Mouse (Mus musculus) hindbrain, embryonic 10.5 days (tissue): ENCODE measurements around the gene Med29. TPM values are rescaled to one million over a fixed set of nuclear protein-coding genes. Genes with fewer than 3 reads are reported as not detected.

Experiments
- DNase-seq: peaks from one replicate; pipeline ENCODE4 v3.0.0-alpha.2; 2017; ENCODE audit warnings: low spot score
- H3K27ac ChIP-seq: fragments of 300-500 bp; sonication (generic); 2 replicates; pipeline ENCODE4 v1.5.1; 2016; ENCODE audit warnings: mild to moderate bottlenecking, moderate library complexity
- H3K27me3 ChIP-seq: fragments of 300-500 bp; sonication (generic); 2 replicates; pipeline ENCODE4 v1.6.1; 2016; ENCODE audit warnings: mild to moderate bottlenecking; ENCODE audit not compliant: poor library complexity, insufficient read depth, severe bottlenecking
- H3K36me3 ChIP-seq: fragments of 300-500 bp; sonication (generic); 2 replicates; pipeline ENCODE4 v1.6.1; 2016; ENCODE audit warnings: mild to moderate bottlenecking, moderate library complexity
- H3K4me1 ChIP-seq: fragments of 300-500 bp; sonication (generic); replicated peaks from 2 replicates; pipeline ENCODE4 v1.6.1; 2016; ENCODE audit warnings: mild to moderate bottlenecking
- H3K4me3 ChIP-seq: fragments of 300-500 bp; sonication (generic); 2 replicates; pipeline ENCODE4 v1.5.1; 2016; ENCODE audit warnings: mild to moderate bottlenecking, moderate library complexity
- H3K9me3 ChIP-seq: fragments of 300-500 bp; sonication (generic); 2 replicates; pipeline ENCODE4 v1.6.1; 2016; ENCODE audit warnings: mild to moderate bottlenecking, moderate library complexity
- WGBS: fragments of 180-500 bp; shearing (Covaris S2); methylation state at CpG from one replicate; pipeline ENCODE4 v1.1.7; 2016; 5-methylcytosine and 5-hydroxymethylcytosine counted together
- polyA plus RNA-seq: library from polyadenylated mRNA; unstranded; fragments of >200 nt; fragmentation: Nextera tagmentation; extraction: Ambion mirVana; gene quantifications from 2 replicates; pipeline ENCODE4 v1.2.1, GENCODE M21; 2016

Med29 gene
- polyA plus RNA-seq, 1 experiment from 2014 or later, result 65.0 TPM

DNA sequence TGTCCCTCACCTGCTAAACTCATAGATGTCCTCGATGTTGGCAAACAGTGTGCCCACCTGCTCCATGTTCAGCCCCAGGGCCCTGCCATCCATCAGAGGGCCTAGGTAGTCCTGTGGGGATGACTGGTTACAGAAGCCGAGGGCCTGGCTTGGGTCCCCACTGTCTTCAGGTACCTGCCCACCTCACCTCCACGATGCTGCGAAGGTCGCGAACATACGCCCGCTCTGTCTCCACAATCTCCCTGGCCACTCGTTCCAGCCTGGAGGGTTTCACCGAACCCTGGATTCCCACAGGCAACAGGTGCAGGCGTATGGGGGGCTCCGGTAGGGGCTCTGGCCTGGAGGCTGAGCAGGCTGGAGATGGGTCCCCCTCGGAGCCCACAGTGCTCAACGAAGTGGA lies 22.5 kb downstream of the Med29 start:
- H3K36me3 ChIP-seq, result peaks cover 55% of the 10 kb centered on the region
- H3K27me3 ChIP-seq, result no peaks in the 10 kb centered on the region
- H3K9me3 ChIP-seq, result no peaks in the 10 kb centered on the region
- H3K4me3 ChIP-seq, result peak overlapping the region; percentile 74
- peak overlapping the region; percentile 95; the same call in 1 of the 2 replicates for H3K27ac ChIP-seq
- peaks cover 50% of the 10 kb centered on the region for H3K4me1 ChIP-seq
- no peak for DNase-seq
- 94% methylated on average over 14 of the region's 14 CpGs for WGBS

DNA sequence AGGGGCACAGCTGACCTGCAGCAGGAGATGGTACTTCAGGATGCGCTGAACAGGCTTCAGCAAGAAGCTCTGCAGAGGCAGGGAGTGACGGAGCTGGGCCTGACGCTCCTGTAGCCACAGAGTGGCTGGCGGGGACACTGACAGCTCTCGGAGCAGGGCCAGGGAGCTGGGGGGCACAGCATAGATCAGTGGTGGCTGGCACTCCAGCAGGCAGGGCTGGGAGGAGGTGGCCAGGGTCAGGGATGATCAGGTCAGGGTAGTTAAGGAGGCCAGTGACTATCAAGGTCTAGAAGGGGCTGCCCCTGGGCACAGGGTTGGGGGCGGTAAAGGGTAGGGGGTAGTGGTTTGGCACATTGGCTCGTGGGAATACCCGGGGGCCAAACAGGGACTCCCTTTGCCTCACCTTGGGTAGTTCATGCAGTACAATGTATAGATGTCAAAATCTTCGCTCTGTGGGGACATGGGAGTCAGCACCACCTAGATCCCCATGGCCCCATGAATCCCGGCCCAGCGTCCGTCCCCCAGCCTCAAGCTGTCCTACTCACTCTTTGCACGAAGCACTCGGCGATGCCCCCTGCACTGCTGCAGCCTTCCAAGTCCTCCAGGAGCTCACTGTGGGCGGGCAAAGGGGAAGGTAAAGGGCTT lies 24.1 kb downstream of the Med29 start:
- Histone ChIP-seq H3K36me3 (peaks cover 71% of the 10 kb centered on the region), H3K4me1 (peaks cover 37% of the 10 kb centered on the region), H3K4me3 (peak overlapping the region; percentile 27; the same call in 1 of the 2 replicates), H3K27me3 (no peaks in the 10 kb centered on the region), H3K27ac (peak overlapping the region; percentile 12; the same call in 1 of the 2 replicates), H3K9me3 (no peaks in the 10 kb centered on the region)
- DNase-seq, result no peak
- 93% methylated on average over 16 of the region's 16 CpGs for WGBS

DNA sequence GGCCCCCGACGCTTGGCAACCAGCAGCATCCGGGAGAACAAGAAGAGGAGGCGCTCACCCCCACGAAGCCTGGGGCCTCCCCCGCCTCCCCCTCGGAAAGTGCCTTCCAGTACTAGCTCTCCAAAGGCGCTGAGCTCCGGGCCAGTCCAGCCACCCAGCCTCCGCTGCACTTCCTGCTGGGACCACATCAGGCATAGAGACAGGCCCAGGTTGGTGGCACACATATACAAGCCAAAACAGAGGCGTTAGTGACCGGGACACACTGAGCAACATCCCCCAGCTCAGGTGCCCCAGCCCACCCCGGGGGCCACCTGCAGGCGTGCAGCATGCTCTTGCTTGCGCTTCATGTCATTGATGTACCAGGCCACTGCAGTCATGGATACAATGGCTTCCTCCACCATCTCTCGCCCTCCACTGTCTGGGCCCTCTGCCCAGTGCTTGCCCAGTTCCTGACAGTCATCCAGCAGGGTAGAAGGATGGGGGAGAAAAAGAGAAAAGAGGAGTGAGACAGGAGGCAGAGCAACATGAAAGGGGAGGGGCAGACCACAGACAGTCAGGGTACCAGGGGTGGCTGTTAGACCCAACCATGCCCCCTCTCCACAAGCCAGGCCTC lies 24.7 kb downstream of the Med29 start:
- Histone ChIP-seq H3K4me1 (peaks cover 37% of the 10 kb centered on the region), H3K4me3 (peak overlapping the region; percentile 16; the same call in 1 of the 2 replicates), H3K36me3 (peaks cover 77% of the 10 kb centered on the region), H3K9me3 (no peaks in the 10 kb centered on the region), H3K27ac (no peak overlapping the region), H3K27me3 (no peaks in the 10 kb centered on the region)
- no peak for DNase-seq
- WGBS, result 91% methylated on average over 16 of the region's 16 CpGs

DNA sequence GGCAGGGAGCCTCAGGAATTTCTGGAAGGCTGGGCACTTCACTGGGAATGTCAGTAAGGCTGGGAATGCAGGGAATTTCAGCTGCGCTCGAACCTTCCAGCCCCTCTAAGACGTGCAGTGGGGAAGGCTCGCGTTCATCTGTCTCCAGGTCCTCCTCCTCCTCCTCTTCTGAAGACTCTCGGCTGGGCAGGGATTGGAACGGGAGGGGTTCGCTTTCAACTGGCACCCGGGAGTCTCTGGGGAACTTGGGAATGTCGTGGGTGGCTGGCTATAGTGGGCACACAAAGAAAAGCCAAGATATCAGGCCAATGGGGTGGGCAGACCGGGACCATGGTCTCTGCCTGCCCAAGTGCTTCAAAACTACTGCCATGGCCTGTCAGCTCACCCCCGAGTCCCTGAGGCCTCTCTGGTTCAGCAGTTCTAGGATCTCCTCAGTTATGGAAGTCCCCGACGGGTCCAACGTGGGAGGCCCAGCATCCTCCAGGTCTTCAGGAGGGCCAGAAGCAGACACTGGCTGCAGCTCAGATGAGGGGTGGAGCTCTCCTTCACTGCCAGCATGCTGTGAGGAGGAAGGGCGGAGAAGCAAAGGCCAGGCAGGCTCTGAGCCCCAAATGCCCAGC lies 30.0 kb downstream of the Med29 start:
- 87% methylated on average over 16 of the region's 16 CpGs for WGBS
- Histone ChIP-seq H3K36me3 (peaks cover 91% of the 10 kb centered on the region), H3K9me3 (peaks cover 5% of the 10 kb centered on the region; the same call in 1 of the 2 replicates), H3K4me3 (no peak overlapping the region), H3K27me3 (no peaks in the 10 kb centered on the region), H3K27ac (no peak overlapping the region), H3K4me1 (peaks cover 10% of the 10 kb centered on the region)
- DNase-seq, result no peak

DNA sequence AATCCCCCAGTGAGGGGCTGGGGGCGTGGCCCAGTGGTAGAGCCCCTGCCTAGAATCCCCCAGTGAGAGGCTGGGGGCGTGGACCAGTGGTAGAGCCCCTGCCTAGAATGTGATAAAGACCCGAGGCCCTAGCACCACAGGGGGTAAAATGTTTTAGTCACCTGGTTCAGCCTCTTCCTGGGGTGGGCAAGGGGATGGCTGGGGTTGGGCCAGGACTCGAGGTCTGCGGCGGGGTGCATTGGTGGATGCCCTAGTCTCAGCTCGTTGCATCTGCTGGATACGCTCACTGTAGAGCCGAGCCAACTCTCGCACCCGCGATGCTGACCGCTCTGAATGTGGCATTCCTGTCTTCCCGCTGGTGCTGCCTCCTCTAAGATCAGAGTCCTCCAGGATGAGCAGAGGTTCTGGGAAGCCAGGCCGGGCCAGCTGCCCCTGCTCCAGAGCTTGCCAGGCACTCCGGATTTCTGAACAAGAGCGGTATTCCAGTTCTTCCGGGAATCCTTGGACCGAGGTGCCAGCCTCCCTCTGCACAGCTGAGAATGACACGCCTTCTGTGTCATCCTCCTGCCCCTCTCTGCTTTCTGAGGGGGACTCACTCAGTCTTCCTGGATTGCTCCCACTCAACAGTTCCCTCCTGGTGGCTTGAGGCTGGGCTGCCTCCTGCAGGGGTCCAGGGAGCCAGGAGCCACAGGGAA lies 30.7 kb downstream of the Med29 start:
- Histone ChIP-seq H3K27ac (no peak overlapping the region), H3K36me3 (peaks cover 83% of the 10 kb centered on the region), H3K27me3 (no peaks in the 10 kb centered on the region), H3K4me3 (no peak overlapping the region), H3K4me1 (peaks cover 18% of the 10 kb centered on the region), H3K9me3 (peaks cover 5% of the 10 kb centered on the region; the same call in 1 of the 2 replicates)
- 94% methylated on average over 20 of the region's 20 CpGs for WGBS
- no peak for DNase-seq

DNA sequence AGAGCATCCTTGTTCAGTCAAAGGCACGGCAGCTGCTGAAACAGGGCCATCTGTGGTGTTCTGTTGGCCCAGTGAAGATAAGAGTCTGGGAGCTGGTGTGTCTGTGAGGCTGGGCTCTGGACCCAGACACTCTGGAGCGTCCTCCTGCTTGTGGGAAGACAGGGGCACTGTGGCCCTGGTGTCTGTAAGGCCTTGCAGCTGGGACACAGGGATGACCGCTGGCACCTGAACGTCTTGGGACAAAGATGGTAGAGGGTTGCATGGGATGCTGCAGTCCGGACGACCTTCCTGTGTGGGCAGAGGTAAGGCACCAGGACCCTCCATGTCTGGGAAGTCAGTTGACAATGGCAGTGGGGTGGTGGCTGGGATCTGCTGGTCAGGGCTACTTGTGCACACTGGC lies 32.2 kb downstream of the Med29 start:
- H3K27me3 ChIP-seq, result no peaks in the 10 kb centered on the region
- no peak overlapping the region for H3K27ac ChIP-seq
- no peak overlapping the region for H3K4me3 ChIP-seq
- no peak for DNase-seq
- peaks cover 23% of the 10 kb centered on the region for H3K4me1 ChIP-seq
- 99% methylated on average over 6 of the region's 6 CpGs for WGBS
- peaks cover 71% of the 10 kb centered on the region for H3K36me3 ChIP-seq
- H3K9me3 ChIP-seq, result peaks cover 5% of the 10 kb centered on the region; the same call in 1 of the 2 replicates

DNA sequence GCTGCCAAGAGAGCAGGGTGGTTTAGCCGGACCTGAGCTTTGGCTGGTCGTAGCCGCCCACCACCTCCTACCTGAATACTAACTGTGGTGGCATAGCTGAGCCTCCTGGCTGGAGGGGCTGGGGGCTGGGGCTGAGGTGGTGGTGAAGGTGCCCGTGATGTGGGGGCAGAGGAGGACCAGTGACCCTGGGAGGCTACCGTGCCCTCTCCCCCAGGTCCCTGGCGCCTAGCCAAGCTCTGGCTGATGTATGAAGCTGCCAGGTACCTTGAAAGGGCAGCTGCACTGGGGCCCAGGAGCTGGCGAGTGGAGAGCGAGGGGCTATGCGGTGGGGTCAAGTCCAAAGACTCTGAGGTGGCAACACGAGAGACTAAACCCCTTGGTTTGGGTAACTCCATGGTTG lies 32.7 kb downstream of the Med29 start:
- Histone ChIP-seq H3K27me3 (no peaks in the 10 kb centered on the region), H3K4me3 (no peak overlapping the region), H3K4me1 (peaks cover 23% of the 10 kb centered on the region), H3K27ac (no peak overlapping the region), H3K36me3 (peaks cover 71% of the 10 kb centered on the region), H3K9me3 (peaks cover 5% of the 10 kb centered on the region; the same call in 1 of the 2 replicates)
- 93% methylated on average over 10 of the region's 10 CpGs for WGBS
- no peak for DNase-seq

DNA sequence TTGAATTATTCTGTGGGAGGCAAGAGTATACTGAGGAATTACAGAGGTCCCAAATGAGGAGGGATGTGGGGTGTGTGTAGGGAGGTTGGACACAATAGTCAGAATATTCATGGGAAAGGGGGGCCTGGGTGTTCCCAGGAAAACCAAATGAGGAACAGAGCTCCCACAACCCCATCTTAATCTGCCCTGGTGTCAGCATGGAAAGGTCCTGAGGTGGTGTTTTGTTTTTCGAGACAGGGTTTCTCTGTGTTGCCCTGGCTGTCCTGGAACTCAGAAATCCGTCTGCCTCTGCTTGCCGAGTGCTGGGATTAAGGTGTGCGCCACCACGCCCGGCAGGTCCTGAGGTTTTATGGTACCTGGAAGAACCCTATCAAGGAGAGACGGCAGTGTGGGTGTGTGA lies 34.1 kb downstream of the Med29 start:
- Histone ChIP-seq H3K27me3 (no peaks in the 10 kb centered on the region), H3K36me3 (peaks cover 71% of the 10 kb centered on the region), H3K4me1 (peaks cover 23% of the 10 kb centered on the region), H3K27ac (no peak overlapping the region), H3K9me3 (peaks cover 5% of the 10 kb centered on the region; the same call in 1 of the 2 replicates), H3K4me3 (no peak overlapping the region)
- WGBS, result 68% methylated on average over 7 of the region's 7 CpGs
- DNase-seq, result no peak

DNA sequence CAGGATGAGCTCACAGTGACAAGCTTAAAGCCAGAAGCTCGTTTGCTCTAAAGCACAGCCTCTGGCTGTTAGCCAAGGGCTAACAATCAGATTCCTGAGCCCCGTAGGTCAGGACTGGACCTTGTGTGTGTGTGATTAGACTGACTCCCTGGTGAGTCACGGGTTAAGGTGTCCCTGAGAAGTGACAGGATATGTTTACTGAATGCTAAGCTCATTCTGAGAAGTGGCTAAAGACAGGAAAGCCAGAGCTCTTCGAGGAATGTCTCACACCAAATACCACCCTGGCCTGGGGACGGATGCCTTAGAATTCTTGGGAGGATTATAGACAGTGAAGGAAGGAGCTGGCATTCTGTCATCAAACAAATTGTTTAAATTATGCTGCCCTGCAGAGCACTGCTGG lies 34.5 kb downstream of the Med29 start:
- peaks cover 71% of the 10 kb centered on the region for H3K36me3 ChIP-seq
- no peak for DNase-seq
- H3K4me1 ChIP-seq, result peaks cover 23% of the 10 kb centered on the region
- H3K4me3 ChIP-seq, result no peak overlapping the region
- H3K27me3 ChIP-seq, result no peaks in the 10 kb centered on the region
- H3K9me3 ChIP-seq, result peaks cover 5% of the 10 kb centered on the region; the same call in 1 of the 2 replicates
- 19% methylated on average over 5 of the region's 5 CpGs for WGBS
- H3K27ac ChIP-seq, result peak overlapping the region; percentile 41; the same call in 1 of the 2 replicates

DNA sequence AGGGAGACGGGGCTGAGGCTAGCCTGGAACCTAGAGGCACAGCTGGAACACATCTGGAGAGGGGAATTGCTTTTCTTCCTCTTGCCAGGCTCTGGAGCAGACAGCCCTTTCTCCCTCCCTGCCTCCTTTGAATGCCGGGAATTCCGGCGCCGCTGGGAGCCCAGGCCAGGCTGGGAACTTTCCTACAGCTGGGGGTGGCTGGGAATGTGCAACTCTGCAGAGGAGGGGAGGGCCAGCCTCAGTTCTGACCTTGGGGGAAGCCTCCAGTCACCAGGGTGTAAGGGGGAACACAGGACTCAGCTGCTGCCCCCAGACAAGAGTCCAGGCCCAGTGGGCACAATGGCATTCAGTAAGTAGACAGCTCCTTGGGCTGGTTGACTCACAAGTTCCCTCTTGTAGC lies 35.5 kb downstream of the Med29 start:
- peaks cover 5% of the 10 kb centered on the region; the same call in 1 of the 2 replicates for H3K9me3 ChIP-seq
- WGBS, result 4% methylated on average over 5 of the region's 5 CpGs
- H3K4me3 ChIP-seq, result peak overlapping the region; percentile 18; the same call in 1 of the 2 replicates
- H3K36me3 ChIP-seq, result peaks cover 71% of the 10 kb centered on the region
- peak; percentile 66 for DNase-seq
- H3K27me3 ChIP-seq, result no peaks in the 10 kb centered on the region
- H3K4me1 ChIP-seq, result peaks cover 25% of the 10 kb centered on the region
- peak overlapping the region; percentile 46 for H3K27ac ChIP-seq

DNA sequence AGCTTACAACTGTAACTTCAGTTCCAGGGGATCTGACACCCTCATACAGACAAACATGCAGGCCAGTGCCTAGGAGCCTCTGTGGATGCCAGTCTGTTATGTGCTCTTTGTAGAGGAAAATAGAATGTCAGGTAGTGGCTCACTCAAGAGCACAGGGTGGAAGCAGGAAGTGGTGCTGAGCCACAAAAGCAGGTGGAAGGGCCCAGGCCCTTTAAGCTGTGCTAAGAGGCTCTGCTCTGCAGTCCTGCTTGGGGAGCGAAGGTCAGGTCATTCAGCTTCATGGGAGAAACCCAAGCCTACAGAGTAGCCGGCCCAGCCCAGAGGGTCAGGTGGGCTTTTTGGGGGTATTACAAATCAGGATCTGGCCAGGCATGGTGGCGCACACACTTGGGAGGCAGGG lies 37.3 kb downstream of the Med29 start:
- Histone ChIP-seq H3K27me3 (no peaks in the 10 kb centered on the region), H3K36me3 (peaks cover 59% of the 10 kb centered on the region), H3K9me3 (no peaks in the 10 kb centered on the region), H3K4me3 (no peak overlapping the region), H3K4me1 (peaks cover 37% of the 10 kb centered on the region), H3K27ac (no peak overlapping the region)
- DNase-seq, result no peak
- 93% methylated on average over 3 of the region's 3 CpGs for WGBS

DNA sequence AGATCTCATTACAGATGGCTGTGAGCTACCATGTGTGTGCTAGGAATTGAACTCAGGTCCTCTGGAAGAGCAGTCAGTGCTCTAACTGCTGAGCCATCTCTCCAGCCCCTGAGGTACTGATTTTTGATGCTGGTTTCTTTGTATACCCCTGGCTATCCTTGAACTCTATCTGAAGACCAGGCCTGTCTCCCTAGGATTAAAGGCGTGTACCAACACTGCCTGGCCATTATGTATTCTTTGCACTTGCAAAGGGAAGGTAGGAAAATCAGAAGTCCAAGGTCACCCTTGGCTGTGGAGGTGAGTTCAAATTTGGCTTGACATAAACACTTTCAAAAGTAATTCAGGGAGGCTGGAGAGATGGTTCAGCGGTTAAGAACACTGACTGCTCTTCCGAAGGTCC lies 37.9 kb downstream of the Med29 start:
- no peaks in the 10 kb centered on the region for H3K27me3 ChIP-seq
- H3K4me3 ChIP-seq, result no peak overlapping the region
- 95% methylated on average over 3 of the region's 3 CpGs for WGBS
- no peak overlapping the region for H3K27ac ChIP-seq
- H3K4me1 ChIP-seq, result peaks cover 43% of the 10 kb centered on the region
- H3K9me3 ChIP-seq, result no peaks in the 10 kb centered on the region
- peaks cover 53% of the 10 kb centered on the region for H3K36me3 ChIP-seq
- DNase-seq, result no peak
